Mouse (Mus musculus) stomach, postnatal 0 days (tissue): ENCODE data around the gene Wdr72.

Experiments used
- CTCF ChIP-seq: IDR thresholded peaks from 2 replicates; pipeline ENCODE4 v1.5.1; 2016; ENCODE audit warnings: antibody characterized with exemption, low read depth, mild to moderate bottlenecking, moderate library complexity
- EP300 ChIP-seq: optimal IDR thresholded peaks from 2 replicates; pipeline ENCODE3; 2016; ENCODE audit warnings: antibody characterized with exemption

DNA sequence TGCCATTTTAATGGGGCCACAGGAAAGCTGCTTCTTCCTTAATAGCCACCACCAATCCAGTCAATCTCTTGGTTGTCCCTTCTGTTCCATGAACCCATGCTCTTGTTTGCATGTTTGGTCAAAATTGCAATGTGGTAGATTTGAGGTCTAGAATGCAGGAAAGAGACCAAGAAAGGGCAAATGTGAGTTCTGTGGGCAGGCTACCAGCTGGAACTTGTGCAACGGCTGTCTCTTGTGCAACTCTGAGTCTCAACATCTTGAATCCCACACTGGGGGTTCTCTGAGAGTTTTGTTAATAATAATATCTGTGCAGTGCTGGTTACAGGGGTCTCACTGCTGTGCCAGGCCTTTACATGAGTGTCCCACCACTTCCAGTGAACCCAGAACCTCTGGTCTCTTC is 208.6 kb downstream of the Wdr72 start:
- TF ChIP-seq EP300 (no peak), CTCF (no peak)
